Mouse (Mus musculus) testis, adult 2 months (tissue): ENCODE results near the gene Stk33.

Source experiments
- CTCF ChIP-seq: fragments of 200-500 bp; IDR thresholded peaks from 2 replicates; pipeline ENCODE4 v1.5.1; 2012; ENCODE audit warnings: low read depth, mild to moderate bottlenecking, inconsistent platforms, low read length, moderate library complexity; ENCODE audit not compliant: control insufficient read depth, insufficient read depth, insufficient replicate concordance
- POLR2A ChIP-seq: fragments of 200-500 bp; IDR thresholded peaks from 2 replicates; pipeline ENCODE4 v1.6.1; 2012; ENCODE audit warnings: low read depth, mild to moderate bottlenecking, inconsistent platforms, low read length, moderate library complexity; ENCODE audit not compliant: control insufficient read depth

GRCm38 (mm10) chr7:109399299-109399698 lies 39.6 kb downstream of the Stk33 start:
- TF ChIP-seq CTCF (no peak), POLR2A (no peak)
